Mouse (Mus musculus) large intestine, adult 2 months (tissue): ENCODE results near the gene Cyp26b1. TPM values are rescaled to one million over a fixed set of nuclear protein-coding genes. Genes with fewer than 3 reads are reported as not detected.

Source experiments
- DNase-seq: peaks from one replicate; pipeline ENCODE4 v3.0.0-alpha.2; 2012; ENCODE audit warnings: low read depth, low spot score
- whole genome bisulfite sequencing: fragments of 180-500 bp; shearing (Covaris S2); methylation state at CpG from one replicate; pipeline ENCODE4 v1.1.7; 2018; 5-methylcytosine and 5-hydroxymethylcytosine counted together
- polyA plus RNA-seq: library from polyadenylated mRNA; depleted of rRNA; stranded (reverse); fragments of >200 nt; gene quantifications from 2 replicates; pipeline ENCODE4 v1.2.3, GENCODE M21; 2012

Cyp26b1 gene
- polyA plus RNA-seq, 1 experiment, result 3.6 TPM

DNA sequence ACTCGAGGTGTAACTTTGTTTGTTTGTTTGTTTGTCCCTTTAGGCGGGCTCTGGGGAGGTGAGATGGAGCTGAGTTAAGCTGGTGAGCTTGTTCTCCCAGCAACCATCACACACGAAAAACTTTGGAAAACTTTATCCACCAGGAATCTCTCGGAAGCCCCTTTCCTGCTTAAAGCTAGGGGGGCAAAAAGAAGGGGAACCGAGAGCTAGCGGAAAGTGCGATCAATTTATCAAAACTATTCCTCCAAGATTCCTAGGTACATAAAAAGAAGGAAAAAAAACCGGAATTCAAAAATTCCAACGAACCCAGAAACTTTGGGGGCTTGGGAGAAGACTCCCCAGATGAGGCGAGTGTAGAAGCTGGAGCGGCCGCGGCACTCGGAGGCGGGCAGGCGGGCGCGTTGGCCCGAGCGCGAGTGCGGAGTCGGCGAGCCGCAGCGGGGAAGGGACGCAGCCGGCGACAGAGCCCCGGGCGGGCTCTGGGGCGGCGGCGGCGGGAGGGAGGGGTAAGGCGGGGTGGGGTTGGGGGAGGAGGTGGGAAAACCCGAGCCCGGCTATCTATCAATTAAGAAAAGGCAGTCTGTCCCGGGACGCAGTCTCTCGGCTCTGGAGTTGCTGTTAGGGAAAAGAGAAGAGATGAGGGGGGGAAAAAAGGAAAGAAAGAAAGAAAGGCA, 5.3 kb downstream of the Cyp26b1 start:
- DNase-seq, result no peak
- WGBS, result under 1% methylated on average over 41 of the region's 41 CpGs

DNA sequence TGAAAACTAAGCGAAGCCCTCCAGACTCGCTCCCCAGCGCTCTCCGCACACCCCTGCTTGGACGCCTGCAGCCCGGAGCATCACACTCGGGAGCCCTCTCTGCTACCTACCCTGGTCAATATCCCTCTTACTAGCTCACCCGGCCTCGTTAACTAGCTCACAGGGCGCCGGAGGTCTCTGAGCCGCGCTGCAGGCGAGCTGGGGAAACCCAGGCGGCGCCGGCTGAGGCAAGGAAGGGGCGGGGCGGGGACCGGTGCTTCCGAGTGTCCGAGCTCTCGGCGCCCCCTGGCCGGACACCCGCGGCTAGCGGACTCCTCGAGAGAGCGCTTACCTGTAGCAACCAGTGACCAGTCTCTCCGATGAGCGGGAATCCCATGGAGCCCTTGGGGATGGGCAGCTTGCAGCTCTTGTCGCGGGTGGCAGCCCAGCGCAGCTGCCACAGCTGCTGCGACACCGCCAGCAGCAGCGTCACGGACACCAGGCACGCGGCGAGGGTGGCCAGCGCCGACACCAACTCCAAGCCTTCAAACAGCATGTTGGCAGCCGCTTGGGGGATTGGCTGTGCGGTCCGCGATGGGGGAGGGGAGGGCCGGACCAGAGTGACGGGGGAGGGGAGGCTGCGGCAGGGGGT, 6.1 kb downstream of the Cyp26b1 start:
- no peak for DNase-seq
- 1% methylated on average over 51 of the region's 51 CpGs for WGBS

DNA sequence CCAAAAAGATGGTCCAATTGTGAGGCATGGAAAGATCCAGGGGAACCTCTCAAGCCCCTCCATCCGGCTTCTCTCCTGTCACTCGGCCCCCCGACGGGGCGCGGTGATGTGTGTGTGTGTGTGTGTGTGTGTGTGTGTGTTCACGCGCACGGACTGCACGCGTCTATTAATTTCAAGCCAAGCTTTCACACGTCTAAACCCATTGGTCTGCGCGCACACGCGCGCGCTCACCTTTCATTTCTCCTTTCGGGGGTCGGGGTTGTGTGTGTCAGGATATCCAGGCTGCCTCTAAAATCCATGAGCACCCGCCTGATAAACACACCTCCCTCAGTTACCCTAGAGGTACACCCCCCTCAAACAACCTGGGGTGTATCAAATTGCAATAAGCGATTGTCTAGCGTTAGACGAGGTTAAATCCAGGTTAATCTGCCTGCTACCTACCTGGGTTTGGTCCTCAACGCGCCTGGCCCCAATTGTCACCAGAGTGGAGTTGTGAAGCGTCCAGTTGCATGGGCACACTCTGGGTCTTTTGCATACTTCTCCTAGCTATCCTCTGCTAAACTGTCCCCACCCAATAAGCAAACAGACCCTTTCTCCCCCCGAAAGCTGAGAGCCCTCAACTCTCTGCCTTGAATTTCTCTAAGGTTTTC, 7.0 kb downstream of the Cyp26b1 start:
- DNase-seq, result no peak

DNA sequence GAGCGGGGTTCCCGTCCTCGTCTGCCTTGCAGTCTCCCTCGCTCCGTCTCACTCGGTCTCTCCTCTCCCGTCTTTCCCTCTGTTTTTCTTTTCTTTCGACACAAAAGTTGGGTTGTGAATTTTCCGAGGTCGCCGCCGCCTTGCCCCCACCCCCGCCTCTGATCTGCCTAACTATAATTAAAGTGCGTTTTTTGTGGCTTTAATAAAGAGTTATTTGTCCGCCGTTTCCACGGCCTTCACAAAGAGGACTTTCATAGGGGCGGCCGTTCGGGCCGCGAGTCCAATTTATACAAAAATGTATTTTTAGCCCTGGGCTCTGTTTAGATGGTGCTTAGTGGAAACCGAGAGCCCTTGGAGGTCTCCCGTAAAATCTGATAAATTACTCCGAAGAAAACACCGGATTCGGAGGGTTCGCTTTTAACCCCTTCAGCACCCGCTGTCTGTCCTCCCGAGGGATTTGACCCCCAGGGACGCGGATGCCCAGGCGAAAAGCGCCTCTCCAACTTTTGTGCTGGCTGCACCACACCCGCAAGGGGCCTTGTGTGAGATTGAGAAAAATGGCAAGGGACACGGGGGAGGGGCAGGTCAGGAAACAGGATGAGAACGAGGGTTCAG, 7.9 kb downstream of the Cyp26b1 start:
- WGBS, result under 1% methylated on average over 37 of the region's 37 CpGs
- DNase-seq, result no peak

More for the DNA sequence above, 7.0 kb downstream of the Cyp26b1 start:
- 6% methylated on average over 28 of the region's 28 CpGs for WGBS

DNA sequence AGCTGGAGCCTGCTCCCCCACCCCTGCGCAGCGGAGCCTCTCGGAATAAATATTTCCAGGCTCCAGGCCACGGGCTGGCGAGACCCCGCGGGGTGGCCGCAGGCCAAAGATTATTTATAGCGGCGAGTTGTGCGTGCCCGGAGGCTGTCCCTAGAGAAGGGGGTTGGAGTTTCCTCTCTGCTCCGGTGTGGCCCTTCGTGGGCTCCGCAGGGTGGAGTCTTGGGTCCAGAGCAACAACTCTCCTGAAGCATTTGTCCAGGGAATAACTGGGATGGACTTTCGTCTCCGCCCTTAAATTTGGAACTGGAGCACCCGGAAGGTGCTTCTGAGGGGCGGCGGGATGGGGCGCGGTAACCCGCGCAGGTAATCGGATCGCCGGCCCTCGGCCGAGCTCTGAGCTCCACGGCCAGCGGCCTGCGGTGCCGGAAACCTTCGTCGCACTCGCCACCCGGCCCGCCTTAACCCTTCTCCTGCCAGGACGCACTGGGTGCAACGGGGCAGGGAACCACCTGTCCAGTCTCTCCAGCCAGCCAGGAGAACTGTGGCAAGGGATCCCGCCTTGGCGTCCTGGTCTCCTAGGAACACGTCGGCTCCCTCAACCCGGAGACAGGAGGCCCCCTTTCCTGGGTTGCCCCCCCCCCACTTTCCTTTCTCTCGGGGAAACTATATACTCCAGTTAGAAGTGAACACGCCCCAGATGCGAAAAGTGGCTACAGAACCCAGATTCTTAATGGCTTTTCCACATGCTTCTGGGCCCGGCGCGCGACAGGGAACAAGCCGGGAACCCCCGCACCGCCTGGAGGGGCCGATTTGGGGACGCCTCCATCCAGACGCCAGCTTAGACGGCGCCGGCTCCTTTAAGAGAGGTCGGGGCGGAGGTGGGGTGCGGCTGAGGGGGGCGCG, 8.7 kb downstream of the Cyp26b1 start:
- WGBS, result 1% methylated on average over 66 of the region's 66 CpGs
- DNase-seq, result no peak

DNA sequence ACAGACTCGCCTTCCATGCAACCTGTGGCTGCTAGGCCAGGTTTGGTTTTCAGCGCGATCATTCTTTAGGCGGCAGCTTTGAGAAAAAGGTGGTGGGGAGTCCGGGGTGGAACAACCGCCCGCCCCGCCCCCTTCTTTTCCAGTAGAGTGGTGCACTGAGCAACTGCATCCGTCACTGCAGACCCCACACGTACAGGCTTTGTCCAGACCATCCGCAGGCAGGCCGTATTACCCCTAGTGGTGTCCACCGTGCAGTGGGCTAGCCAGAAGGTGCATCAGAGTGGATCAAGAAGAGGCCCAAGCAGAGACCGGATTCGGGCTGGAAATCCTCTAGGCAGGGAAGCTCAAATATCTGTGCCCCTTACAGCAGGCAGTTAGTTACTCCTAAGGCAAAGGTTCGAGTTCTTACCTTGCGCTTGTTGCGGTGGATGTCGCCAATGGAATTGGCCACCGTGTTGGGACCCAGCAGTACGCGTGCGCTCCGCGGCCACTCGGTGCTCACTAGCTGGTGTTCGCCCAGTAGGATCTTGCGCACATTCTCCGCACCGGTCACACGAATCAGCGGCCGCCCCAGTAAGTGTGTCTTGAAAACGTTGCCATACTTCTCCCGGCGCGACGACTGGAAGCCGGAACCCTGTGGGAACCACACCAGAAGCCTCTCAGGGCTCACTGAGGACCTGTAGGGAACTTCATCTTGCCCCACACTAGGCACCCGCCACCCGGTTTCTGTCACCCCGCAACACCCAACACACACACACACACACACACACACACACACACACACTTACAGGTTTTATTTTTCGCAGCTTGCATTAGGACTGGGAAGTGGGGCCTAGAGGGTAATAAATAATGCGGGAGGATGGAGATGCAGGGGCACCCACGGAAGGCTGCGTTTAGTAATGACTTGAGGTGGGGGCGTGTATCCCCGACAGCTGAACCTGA, 9.6 kb downstream of the Cyp26b1 start:
- DNase-seq, result no peak
- WGBS, result 6% methylated on average over 48 of the region's 48 CpGs

DNA sequence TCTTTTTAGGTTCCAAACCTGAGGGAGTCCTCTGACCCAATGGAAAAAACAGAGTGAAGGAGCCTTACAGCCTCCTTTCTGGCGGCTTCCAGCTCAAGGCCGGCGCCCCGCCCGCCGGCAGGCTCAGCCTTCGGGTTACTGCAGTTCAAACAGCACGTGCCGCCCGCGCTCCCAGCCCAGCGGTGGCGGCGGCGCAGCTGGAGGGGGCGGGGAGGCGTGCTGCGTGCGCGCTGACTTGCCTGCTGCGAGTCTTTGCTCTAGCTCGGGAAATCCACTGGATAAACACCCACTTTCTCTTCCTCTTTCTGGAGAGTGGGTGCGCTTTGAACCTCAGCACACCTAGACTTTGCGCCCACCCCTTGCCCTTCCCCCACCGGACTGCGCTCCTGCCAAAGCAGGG, 10.3 kb downstream of the Cyp26b1 start:
- no peak for DNase-seq

DNA sequence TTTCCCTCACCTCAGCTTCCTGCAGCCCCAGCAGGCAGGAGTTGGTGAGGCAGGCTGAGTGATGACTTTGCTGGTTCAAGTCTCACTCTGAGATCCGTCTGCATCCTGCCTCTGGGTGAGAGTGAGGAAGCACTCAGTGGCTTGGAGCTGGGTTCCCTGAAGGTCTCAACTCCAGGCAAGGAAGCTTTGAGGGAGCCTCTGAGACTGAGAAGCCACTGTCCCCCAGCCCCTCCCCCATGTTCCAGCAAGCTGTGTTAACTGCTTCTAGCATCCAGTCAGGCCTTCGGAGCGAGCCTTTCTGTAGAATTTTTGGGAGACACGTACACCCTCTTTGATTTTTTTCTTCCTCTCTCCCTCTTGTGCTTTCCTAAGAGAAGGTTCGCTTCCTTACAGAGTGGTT, 10.9 kb downstream of the Cyp26b1 start:
- WGBS, result 58% methylated on average over 5 of the region's 5 CpGs
- no peak for DNase-seq

More for the DNA sequence above, 10.3 kb downstream of the Cyp26b1 start:
- under 1% methylated on average over 26 of the region's 26 CpGs for WGBS

DNA sequence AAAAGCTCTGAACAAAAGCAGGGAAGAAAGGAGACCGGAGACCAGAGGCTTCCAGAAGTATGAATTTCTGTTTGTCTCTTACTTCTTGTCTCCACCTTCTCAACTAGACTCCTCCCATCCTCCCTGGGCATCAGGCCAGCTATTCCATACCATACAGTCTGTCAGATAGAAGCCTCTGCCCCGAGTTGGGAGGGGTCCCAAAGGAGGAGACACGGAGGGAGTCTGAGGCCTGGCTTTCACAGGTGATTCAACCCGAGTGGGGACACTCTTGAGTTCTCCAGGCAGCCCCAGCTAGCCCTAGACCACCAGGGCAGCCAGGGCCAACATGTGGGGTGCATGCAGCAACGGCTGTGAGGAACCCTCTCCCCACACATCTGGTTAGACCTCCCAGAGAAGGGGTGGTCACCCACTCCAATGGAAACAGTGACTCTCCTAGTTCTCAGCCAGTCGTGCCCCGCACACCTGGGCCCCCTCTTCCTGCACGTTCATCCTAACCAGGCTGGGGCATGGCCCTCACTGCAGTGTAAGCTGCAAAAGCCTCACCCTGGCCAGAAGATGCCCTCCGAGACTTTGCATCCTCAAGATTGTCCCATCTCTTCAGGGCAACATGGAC, 11.8 kb downstream of the Cyp26b1 start:
- WGBS, result 62% methylated on average over 9 of the region's 9 CpGs
- no peak for DNase-seq

DNA sequence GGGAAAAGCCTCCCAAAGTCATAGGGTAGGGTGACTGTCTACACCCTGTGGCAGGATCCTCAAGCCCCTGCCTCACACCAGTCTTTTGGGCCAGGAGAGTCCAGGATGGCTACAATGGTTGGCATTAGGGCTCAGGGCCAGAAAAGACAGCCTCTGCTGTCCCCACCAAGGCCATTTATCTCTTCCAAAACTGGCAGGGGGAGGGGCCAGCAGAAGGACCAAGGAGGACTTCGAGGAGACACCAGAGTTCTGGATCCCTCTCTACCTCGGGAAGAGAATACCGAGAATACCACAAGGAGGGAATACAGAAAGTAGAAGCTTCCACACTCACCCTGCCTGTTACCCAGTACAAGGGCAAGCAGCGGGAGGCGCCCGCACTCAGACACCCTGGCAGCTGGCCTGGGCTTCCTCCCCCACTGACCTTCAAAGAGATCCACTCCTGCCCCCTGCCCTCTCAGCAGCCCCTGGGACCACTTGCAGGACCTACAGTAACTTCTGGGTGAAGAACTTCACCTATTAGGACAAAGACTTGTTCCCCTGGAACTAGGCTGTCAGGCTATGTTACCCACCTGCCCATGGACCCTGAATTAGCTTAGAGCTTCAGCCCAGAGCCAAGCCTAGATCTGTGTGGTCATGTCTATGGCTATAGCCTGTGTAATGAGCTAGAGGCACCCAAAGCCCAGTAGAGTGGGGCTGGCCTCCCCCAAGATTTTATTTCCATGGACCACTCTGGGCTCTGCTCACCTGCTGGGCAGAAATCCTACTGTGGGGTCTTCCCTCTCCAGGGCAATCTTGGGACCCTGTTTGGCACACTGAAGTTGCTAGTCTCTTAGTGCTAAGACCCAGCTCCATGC, 12.5 kb downstream of the Cyp26b1 start:
- 64% methylated on average over 6 of the region's 6 CpGs for WGBS
- no peak for DNase-seq

DNA sequence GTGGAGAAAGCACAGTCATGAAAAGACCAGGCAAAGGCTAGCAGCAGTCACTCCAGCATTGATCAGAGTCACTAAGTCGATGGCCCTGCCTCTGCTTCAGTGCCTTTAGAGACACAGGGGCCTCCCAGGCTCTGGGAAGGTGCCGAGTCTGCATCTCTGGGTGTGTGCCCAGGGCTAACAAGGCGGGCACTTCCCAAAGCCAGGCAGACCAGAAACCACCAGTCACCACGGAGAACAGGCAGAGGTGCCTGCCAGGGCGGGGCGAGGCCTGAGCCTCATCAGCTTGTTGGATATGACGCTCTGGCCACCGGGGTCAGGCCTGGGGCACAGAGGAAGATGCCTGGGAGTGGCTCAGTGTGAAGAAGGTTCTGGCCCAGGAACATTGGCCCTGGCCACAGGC, 14.2 kb downstream of the Cyp26b1 start:
- DNase-seq, result no peak
- WGBS, result 43% methylated on average over 8 of the region's 8 CpGs

DNA sequence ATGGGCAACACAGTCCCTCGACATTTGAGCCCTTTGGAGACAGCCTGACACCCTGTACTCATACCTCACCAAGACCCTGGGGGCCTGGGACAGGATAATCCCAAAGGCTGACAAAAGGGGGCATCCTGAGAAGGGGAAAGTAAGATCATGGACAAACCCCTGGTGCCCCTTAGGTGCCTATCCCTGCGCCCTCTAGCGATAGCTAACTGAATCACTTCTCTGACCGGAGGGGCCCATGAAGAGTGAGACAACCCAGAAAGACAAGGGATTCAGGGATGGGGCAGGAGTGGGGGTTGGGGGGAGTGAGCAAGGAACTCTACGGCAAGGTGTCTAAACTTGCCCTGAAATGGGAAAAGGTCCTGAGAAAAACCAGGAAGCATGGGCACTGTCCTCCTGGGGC, 14.8 kb downstream of the Cyp26b1 start:
- no peak for DNase-seq
- 11% methylated on average over 5 of the region's 5 CpGs for WGBS

DNA sequence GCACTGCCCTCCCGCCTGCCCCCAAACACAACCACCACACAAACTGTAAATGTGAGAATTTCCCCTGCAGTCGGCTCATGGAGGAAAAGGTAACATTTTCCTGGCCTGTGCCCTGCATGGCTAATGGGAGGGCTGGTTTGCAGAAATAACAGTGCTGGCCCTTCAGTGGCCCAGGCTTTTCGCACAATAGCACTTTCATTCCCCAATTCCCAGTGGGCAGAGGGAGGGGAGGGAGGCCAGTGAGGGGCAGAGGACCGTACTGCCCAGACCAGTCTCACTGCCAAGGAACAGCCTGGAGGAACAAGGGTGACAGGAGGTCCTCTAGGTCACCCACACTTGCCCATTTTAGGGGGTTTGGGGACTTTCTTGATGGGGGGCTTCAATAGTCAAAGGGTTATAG, 15.8 kb downstream of the Cyp26b1 start:
- WGBS, result 80% methylated on average over 4 of the region's 4 CpGs
- no peak for DNase-seq

DNA sequence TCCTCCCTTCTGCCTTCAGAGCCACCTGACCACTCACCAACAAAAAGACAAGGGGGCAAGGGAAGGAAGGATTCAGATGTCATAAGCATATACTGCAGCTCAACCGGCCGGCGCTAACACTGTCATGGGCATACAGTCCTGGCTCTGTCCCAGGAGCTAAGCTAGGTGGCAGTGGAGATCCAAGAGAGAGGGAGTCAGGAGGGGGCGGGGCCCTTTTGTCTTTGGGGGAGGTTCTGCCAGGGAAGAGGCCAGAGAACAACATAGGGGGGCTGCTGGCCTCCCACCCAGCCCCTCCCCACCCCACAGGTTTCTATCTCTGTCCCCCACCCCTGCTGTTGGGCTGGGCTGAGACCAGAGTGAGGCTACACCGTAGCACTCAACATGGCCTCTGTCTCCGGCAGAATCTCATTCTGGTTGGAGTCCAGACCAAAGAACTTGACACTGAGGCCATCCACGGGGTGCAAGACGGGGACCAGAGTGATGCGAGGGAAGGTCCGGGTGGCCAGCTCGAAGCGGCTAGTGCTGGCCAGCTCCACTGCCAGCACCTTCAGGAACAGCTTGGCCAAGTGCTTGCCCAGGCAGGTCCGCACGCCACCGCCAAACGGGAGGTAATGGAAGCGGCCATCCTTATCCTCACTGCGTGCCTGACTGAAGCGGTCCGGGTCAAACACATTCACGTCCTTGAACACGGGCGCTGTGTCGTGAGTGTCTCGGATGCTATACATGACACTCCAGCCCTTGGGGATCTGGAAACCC, 19.6 kb downstream of the Cyp26b1 start:
- DNase-seq, result no peak
- 41% methylated on average over 25 of the region's 25 CpGs for WGBS

DNA sequence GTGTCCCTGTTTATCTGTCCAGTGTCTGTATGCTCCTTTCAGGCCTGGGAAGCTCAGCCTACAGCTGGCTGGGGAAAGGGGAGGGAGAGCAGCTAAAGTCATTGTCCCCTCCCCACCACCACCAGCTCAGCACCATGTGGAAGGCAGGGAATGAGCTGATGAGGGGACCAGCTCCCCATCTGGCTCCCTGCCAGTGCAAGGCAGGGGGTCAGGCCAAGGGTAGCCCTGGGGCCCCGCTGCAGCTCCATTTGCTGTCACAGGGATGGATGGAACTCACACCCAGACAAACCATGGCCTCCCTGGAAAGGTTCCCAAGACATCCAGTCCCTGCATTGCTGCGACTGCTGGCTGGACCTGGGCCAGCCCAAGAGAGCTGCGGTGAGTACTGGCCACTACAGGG, 23.7 kb downstream of the Cyp26b1 start:
- 61% methylated on average over 3 of the region's 3 CpGs for WGBS
- no peak for DNase-seq

DNA sequence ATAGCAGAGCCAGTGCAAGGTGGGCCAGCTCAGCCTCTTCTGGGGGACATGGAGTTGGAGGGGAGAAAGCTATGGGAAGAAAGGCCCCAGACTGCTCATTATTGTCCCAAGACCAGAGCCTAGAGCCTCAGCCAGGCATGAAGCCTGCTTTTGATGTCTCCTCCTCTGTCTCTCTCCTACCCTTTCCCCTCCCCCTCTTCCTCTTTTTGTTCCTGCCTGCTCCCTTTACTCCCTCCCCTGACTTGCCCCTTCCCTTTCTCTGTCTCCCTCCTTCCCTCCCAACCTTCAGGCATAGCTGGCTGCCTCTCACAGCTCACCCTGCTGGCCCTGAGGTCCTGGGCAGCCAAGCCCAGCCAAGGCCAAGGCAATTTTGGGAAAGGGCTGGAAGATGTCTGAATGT, 24.1 kb downstream of the Cyp26b1 start:
- DNase-seq, result no peak

DNA sequence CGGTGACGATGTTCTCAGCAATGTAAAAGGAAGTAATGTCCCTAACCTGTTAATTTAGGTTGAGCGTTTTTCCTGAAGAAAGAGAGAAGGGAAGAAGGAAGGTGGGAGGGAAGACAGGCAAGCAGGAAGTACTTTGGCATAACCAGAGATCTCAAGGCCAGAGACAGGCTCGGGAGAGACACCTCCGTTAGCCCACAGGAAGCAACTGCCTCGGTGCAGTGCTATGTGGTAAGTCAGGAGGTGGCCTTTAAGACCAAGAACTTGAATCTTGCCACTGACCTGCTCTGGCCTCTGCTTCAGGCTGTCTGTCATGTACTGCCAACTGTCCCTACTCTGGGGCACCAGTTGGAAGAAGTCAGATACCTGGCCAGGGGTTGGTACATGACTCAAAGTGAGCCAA, 24.8 kb downstream of the Cyp26b1 start:
- no peak for DNase-seq
- WGBS, result 54% methylated on average over 6 of the region's 6 CpGs
